Mouse (Mus musculus): ENCODE measurements around the gene Epor. TPM values are rescaled to one million over a fixed set of nuclear protein-coding genes. Genes with fewer than 3 reads are reported as not detected.

Epor gene
- total RNA-seq, 2 experiments from 2014 or later, result 7.0 to 9.1 TPM

GRCm38 (mm10) chr9:21968883-21969282 is 5.6 kb upstream of the Epor start:
- no peak for DNase-seq

- peak; percentile 73 for DNase-seq
These were observed 768 bp downstream of the Epor start for GRCm38 (mm10) chr9:21962416-21963059.

DNA sequence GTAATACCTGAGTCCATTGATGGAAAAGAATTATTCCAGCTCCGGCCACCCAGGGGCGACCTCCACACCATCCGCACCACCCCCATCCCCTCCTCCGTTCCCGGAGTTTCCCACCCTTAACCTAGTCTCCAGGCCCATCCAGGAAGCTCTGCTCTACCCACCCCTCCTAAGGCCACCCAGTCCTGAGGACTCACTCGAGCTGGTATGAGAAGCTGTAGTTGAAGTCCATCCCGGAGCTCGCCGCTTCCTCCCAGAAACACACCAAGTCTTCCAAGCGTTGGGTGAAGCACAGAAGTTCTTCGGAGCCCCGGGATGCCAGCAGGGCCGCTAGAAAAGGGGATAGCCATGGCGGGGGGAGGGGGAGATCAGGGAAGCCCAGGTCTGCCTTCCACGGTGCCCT is 1.3 kb downstream of the Epor start:
- DNase-seq, result no peak

DNA sequence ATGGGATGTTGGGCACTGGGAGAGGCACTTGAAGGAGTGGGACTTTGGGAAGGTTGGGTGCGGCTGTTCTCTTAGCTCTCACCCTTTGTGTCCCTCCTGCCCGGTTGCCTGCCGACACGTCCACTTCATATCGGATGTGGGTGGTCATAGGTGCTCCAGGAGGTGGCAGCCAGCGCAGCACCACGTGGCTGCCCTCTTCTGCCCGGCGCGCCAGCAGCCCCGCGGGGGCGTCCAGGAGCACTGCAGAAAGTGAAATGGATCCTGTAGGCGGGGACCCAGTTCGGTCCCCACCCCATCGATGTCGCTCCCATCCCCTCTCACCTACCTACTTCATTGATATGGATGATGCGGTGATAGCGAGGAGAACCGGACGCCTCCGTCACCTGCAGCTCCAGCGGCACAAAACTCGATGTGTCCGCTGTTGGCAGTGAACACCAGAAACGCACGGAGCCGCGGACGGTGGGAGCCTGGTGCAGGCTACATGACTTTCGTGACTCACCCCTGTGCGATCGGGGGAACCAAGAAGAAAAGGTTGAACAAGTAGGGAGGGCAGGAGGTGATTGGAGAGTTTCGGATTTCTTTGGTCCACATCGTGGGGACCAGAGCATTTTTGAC is 1.8 kb downstream of the Epor start:
- DNase-seq, result peak; percentile 29

- peak; percentile 52 for DNase-seq
These were observed 2.6 kb downstream of the Epor start for GRCm38 (mm10) chr9:21960558-21961208.

- DNase-seq, result no peak
These were observed 3.2 kb downstream of the Epor start for GRCm38 (mm10) chr9:21960135-21960534.

DNA sequence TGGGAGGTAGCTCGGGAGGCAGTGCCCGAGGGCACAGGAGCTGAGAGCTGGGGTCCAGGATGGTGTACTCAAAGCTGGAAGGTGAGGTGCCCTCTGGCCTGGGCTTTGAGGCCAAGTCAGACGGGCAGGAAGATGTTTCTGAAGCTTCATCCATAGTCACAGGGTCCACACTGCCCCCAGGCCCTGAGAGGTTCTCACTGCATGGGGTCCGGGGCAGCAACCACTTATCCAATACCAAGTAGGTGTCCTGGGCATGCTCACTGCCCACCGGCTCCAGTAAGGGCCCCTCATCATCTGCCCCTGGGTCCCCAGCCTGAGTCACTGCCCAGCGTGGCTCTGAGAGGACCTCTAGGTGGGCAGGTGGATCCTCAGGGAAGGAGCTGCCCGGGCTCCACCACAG is 4.1 kb downstream of the Epor start:
- no peak for DNase-seq

DNA sequence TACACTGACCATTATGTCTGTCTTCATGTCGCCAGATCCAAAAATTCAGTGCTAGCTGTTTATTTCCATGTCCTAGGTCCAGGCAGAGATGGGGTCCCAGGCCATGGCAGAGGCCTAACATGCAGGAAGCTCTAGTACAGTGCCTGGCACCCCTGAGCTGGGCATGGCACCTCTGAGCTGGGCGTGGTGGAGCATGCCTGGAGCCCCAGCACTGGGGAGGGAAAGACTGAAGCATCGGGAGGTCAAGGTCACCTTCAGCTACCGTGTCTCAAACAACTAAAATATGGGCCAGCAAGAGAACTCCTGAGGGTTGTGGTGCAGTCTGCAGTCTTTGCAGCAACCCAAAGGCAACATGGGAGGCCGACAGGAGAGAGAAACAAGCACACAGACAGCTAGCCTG is 4.9 kb downstream of the Epor start:
- DNase-seq, result peak; percentile 26

DNA sequence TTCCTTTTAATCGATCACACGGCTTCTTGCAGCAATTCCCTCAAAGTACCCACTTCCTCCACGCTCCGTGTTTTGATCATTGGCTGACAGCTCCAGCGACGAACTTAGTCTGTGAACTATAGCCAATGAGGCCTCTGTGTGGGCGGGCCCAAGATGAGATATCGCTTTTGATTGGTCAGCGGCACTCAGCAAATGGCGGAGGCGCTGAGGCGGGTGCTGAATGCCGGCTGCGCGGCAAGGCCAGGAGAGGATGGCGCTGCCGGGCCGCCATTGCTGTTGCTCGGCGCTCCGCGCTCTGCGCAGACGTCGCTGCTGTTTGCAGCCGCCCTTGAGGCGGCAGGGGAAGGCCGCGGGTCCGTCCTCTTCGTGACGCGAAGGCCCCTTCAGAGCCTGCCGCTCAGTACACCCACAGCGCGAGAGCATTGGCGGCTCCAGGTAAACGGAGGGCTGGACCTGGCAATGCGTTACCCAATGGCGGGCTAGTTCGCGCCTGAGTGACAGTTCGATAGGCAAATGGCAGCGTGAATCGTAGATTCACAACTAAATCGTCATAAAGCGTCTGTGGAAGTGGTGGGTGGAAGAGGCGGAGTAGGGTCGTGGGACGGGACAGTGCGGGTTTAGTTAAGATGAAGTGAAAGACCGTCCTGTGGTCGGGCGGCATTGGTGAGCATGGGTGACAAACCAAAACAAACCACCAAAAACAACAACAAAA is 7.6 kb downstream of the Epor start, which contains the start of gene Swsap1:
TSS of gene Swsap1 (plus strand) at position 186 of the 712 bp plus-strand sequence.
- peak; percentile 98 for DNase-seq

GRCm38 (mm10) chr9:21955225-21955569 is 8.1 kb downstream of the Epor start:
- DNase-seq, result no peak

DNA sequence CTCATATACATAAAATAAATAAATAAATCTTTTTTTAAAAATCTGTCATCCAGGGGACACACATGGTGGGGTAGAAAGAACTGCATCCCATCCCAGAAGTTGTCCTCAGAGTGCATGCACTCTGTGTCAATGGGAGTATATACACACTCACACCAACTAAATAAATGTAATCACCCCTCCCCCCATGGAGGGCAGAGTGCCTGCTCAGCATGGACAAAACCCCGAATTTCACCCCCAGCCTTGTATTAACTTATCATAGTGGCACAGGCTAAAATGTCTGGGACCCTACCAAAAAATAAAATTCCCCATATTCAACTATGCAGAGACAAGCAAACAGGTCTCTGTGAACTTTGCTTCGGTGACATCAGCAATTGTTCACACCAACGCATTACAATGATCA is 8.7 kb downstream of the Epor start:
- DNase-seq, result no peak

DNA sequence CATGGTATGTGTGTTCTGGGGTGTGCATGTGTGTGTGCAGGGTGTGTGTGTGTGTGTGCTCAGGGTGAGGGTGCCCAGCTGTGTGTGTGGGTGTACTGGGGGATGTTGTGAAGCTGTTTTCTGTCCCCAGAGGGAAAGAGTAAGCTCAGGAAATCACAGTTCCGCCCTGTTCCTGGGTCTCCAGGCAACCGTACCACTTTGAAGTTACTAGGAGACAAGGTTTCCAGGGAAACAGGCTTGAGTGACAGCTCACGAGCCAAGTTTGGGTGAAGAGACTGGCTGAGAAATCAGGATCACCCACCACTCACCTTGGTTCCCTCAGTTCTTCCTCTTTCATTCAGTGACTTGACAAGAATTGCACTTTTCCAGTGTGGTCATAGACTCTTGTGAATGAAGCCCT is 9.7 kb downstream of the Epor start:
- no peak for DNase-seq

DNA sequence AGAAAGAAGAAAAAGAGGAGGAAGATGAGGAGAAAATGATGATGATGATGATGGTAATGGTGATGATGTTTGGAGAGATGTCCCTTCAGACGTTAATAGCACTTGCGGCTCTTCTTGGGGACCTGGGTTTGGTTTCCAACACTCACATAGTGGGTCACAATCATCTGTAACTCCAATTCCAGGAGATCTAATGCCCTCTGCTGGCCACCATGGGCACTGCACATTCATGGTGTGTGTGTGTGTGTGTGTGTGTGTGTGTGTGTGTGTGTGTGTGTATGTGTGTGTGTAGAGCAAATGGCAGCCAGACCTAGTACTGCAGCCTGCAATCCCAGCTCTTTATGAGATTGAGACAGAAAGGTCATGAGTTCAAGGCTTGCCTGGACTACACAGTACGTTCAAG is 11.3 kb downstream of the Epor start:
- DNase-seq, result no peak

DNA sequence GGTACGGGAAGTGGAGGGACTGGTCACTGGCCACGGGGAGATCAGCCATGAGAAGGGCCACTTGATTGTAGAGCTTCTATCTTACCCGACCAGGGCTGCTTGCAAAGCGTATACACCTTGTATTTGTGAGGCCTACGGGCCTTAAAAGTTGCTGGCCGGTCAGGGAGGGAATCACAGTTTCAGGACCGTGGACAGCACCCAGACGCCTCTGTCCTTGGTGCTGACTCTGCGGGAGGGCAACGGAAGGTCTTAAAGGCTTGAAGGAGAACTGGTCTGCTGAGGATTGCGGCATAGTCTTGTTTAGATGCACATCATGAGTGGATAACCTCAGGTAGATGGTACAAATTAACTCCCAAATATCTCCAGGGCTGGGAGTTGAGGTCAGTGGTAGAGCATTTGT is 13.0 kb downstream of the Epor start:
- peak; percentile 89 for DNase-seq

GRCm38 (mm10) chr9:21948790-21949189 is 14.5 kb downstream of the Epor start:
- DNase-seq, result no peak

GRCm38 (mm10) chr9:21948146-21948545 is 15.2 kb downstream of the Epor start:
- DNase-seq, result no peak

GRCm38 (mm10) chr9:21947540-21948130 is 15.7 kb downstream of the Epor start:
- no peak for DNase-seq

- DNase-seq, result no peak
These were observed 19.0 kb downstream of the Epor start for GRCm38 (mm10) chr9:21944267-21944666.

- no peak for DNase-seq
These were observed 19.7 kb downstream of the Epor start for GRCm38 (mm10) chr9:21943638-21944037.

- DNase-seq, result no peak
These were observed 20.3 kb downstream of the Epor start for GRCm38 (mm10) chr9:21943046-21943445.

DNA sequence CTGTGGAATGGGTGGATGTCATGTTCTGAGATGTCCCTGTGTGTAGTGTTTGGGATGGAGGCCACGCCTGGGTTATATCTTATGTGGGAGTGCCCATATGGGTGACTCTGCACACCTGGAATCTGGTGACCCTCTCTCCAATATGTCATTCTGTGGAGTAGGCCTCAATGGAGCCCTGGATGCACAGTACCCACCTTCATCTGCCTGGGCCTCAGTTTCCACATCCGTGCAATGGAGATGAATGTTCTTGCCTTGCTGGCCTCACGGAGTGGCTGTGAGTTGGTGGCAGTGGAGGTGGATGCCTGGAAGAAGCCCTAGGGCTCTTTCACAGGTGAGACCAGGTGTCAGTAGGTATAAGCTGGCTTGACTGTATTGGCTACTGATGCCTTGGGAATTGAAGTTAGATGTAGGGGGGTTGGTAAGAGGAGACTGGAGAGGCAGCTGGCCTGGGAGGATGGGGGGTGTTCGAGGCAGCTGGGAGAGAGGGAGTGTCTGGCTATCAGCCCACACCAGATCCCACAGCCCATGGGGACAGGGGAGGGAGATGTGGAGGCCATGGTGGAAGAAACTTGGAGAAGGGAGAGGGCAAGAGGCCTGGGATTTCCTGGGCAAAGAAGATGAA is 25.0 kb downstream of the Epor start:
- DNase-seq, result no peak

DNA sequence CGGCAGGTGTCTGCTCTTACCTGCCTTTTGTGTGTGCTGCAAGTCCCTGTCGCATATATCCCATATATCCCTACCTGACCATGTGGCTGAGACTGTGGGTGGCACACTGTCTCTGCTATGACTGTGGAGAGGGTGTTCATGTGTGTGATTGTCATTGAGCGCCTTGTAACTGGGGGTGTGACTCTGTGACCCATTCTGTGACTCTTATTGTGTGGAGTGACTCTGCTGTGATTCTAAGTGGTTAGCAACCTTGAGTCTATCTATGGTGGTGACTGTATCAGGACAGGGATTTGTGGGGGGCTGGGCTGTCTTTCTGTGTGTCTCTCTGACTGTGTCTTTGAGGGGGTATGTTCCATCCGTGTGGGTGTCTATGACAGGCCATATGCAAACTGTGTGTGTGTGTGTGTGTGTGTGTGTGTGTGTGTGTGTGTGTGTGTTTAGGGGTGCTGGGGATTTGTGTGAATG is 25.6 kb downstream of the Epor start:
- no peak for DNase-seq

All from adrenal gland, postnatal 10 days (tissue).